Mouse (Mus musculus) splenic B cell, adult 2 months (primary cell): Measurements from ENCODE around the gene Psmd9.

Experiments
- DNase-seq: peaks from one replicate; pipeline ENCODE4 v3.0.0-alpha.2; 2011; ENCODE audit warnings: low read depth, low spot score
- H3K27me3 ChIP-seq: 2 replicates; pipeline ENCODE4 v1.6.1; 2012; ENCODE audit warnings: mild to moderate bottlenecking, low read length, moderate library complexity, mixed read lengths; ENCODE audit not compliant: control insufficient read depth, poor library complexity, insufficient read depth, severe bottlenecking
- H3K36me3 ChIP-seq: 2 replicates; pipeline ENCODE4 v1.6.1; 2012; ENCODE audit warnings: mild to moderate bottlenecking, low read length, moderate library complexity, mixed read lengths; ENCODE audit not compliant: control insufficient read depth, poor library complexity, insufficient read depth, severe bottlenecking

The Psmd9 gene

GRCm38 (mm10) chr5:123142161-123143157, 26.8 kb upstream of the Psmd9 start, which contains the start of gene Setd1b:
Setd1b (plus strand) TSS chr5:123142193.
- H3K36me3 ChIP-seq = peaks cover 1% of the 10 kb centered on the region
- H3K27me3 ChIP-seq = no peaks in the 10 kb centered on the region
- peak; percentile 56 for DNase-seq

DNA sequence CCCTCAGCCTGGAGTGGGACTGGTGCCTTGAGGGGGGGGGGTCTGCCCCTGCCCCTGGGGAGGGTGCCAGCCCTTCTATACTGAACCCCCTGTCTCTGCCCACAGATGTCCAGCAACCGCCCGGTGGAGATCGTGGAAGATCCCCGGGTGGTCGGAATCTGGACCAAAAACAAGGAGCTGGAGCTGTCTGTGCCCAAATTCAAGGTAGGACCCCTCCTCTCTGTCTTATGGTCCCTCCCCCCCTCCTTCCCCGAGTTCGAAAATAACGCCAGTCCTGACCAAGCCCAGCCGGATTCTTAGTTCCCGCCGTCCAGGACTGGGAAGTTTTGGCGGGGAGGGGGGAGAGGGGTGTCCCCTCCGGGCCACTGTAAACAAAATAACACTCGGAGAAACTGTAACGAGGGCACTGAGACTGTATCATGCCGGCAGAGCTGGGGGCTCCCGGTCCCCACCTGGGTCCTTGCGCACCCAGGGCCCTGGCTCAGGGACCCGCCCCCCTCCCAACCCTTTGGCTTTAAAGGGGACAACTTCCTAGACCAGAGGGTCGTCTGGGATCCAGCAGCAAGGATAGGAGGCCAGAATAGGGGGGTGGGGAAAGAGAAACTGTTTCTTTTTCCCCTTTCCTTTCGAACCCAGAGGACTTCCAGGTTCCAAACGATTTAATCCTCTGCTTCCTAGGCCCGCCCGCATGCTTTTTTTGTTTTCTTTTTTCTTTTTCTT, 25.8 kb upstream of the Psmd9 start:
- DNase-seq = no peak
- H3K27me3 ChIP-seq = no peaks in the 10 kb centered on the region
- H3K36me3 ChIP-seq = peaks cover 6% of the 10 kb centered on the region

GRCm38 (mm10) chr5:123143971-123144745, 25.1 kb upstream of the Psmd9 start:
- H3K36me3 ChIP-seq = peaks cover 7% of the 10 kb centered on the region
- DNase-seq = peak; percentile 36
- no peaks in the 10 kb centered on the region for H3K27me3 ChIP-seq

DNA sequence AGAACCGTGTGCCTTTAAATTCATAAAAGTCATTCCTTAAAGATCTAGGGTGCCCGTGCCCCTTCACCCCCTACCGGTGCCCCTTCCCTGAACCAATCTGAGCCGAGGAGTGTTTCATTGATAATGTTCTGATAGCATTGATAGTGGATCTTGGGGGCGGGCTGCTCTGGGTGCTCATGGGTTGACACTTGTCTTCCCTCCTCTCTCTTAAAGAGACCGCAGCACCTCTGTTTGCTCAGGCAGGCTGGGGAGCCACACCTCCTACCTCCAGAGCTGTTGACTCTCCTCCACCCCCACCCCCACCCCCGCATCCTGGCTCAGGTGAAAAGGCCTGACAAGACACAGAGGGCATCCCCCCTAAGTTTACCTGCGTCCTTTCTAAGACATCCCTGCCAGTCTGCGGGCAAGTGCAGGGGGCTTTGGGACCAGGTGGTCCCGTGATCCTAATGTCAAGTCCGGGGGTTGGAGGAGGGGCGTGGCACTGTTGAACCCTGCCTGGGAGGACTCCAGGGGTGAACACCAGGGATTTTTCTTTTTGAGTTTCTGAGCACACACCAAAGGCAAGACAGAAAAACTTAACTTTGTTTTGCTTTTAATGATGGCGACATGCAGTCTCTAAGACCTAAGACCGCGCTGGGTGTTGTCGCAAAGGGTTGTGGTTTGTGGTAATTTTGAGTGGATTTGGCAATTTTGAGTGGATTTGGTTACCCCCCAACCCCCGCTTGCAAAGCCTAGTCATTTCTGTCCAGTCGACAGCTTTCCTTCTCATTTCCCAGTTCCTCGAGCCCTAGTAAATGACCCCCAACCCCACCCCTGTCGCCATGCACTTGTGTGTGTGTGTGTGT, 24.2 kb upstream of the Psmd9 start:
- peaks cover 7% of the 10 kb centered on the region for H3K36me3 ChIP-seq
- DNase-seq = no peak
- no peaks in the 10 kb centered on the region for H3K27me3 ChIP-seq

GRCm38 (mm10) chr5:123146357-123146756, 22.9 kb upstream of the Psmd9 start:
- Histone ChIP-seq H3K27me3 (no peaks in the 10 kb centered on the region), H3K36me3 (peaks cover 7% of the 10 kb centered on the region)
- DNase-seq = no peak

DNA sequence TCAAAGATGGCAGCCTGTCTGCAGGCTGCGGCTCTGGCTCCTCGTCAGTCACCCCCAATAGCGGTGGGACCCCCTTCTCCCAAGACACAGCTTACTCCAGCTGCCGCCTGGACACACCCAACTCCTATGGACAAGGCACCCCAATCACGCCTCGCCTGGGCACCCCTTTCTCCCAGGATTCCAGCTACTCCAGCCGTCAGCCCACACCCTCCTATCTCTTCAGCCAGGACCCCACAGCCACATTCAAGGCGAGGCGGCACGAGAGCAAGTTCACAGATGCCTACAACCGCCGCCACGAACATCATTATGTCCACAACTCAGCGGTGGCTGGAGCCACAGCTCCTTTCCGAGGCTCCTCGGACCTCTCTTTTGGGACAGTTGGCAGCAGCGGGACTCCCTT, 21.6 kb upstream of the Psmd9 start:
- H3K36me3 ChIP-seq = peaks cover 7% of the 10 kb centered on the region
- no peaks in the 10 kb centered on the region for H3K27me3 ChIP-seq
- no peak for DNase-seq

DNA sequence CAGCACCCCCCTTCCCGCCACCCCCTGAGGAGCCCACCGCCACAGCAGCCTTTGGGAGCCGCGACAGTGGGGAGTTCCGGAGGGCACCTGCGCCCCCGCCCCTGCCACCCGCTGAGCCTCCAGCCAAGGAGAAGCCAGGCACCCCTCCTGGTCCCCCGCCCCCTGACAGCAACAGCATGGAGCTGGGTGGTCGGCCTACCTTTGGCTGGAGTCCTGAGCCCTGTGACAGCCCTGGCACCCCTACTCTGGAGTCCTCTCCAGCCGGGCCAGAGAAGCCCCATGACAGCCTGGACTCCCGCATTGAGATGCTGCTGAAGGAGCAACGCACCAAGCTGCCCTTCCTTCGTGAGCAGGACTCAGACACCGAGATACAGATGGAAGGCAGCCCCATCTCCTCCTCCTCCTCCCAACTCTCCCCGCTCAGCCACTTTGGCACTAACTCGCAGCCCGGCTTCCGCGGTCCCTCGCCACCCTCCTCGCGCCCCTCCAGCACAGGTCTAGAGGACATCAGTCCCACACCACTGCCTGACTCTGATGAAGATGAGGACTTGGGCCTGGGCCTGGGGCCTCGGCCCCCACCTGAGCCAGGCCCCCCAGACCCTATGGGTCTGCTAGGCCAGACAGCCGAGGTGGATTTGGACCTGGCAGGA, 21.0 kb upstream of the Psmd9 start:
- Histone ChIP-seq H3K36me3 (peaks cover 7% of the 10 kb centered on the region), H3K27me3 (no peaks in the 10 kb centered on the region)
- no peak for DNase-seq

- peaks cover 12% of the 10 kb centered on the region for H3K36me3 ChIP-seq
- H3K27me3 ChIP-seq = no peaks in the 10 kb centered on the region
- DNase-seq = peak; percentile 92
Measured at GRCm38 (mm10) chr5:123149451-123150400, 19.5 kb upstream of the Psmd9 start.

- DNase-seq = peak; percentile 82
- H3K27me3 ChIP-seq = no peaks in the 10 kb centered on the region
- H3K36me3 ChIP-seq = peaks cover 13% of the 10 kb centered on the region
Measured at GRCm38 (mm10) chr5:123150641-123151040, 18.6 kb upstream of the Psmd9 start.

DNA sequence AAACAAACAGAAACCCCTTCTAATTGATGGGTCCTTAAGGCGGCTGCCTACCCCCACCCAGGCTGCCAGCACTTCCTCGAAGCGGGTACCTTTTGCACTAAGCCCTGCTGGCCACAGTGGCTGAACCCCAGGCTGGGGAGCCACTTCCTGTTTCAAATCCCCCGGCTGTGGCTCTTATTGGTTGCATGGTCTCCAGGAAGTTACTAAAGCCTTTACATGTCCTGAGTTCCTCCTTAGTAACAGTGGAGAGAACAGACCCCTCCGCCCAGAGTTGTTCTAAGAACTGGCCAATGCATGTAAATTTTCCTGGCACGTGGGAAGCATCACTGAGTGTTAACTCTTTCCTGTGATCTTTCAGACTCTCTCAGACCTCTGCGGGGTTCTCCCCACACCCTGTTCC, 18.1 kb upstream of the Psmd9 start:
- peak; percentile 92 for DNase-seq
- no peaks in the 10 kb centered on the region for H3K27me3 ChIP-seq

DNA sequence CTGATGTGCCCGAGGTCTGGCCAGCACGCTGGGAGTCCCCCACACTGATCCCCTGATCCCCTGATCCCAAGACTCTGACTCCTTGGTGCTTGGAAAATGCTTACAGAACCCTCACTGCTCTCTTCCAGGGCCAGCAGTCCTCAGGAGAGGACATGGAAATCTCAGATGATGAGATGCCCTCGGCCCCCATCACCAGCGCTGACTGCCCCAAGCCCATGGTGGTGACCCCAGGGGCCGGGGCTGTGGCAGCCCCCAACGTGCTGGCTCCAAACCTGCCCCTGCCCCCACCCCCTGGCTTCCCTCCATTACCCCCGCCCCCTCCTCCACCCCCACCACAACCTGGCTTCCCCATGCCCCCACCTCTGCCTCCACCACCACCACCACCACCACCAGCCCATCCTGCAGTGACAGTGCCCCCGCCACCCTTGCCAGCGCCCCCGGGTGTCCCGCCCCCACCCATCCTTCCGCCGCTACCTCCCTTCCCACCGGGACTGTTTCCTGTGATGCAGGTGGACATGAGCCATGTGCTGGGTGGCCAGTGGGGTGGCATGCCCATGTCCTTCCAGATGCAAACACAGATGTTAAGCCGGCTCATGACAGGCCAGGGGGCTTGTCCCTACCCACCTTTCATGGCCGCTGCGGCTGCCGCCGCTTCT, 17.4 kb upstream of the Psmd9 start:
- no peak for DNase-seq
- peaks cover 13% of the 10 kb centered on the region for H3K36me3 ChIP-seq
- no peaks in the 10 kb centered on the region for H3K27me3 ChIP-seq

More for the DNA sequence above, 18.1 kb upstream of the Psmd9 start:
- peaks cover 13% of the 10 kb centered on the region for H3K36me3 ChIP-seq

- peak; percentile 58 for DNase-seq
- H3K36me3 ChIP-seq = peaks cover 13% of the 10 kb centered on the region
Measured at GRCm38 (mm10) chr5:123152901-123153300, 16.3 kb upstream of the Psmd9 start.

More at GRCm38 (mm10) chr5:123152901-123153300, 16.3 kb upstream of the Psmd9 start:
- H3K27me3 ChIP-seq = no peaks in the 10 kb centered on the region
